Mouse (Mus musculus) embryonic facial prominence, embryonic 12.5 days (tissue): ENCODE measurements around the gene 1810037I17Rik. TPM values are rescaled to one million over a fixed set of nuclear protein-coding genes. Genes with fewer than 3 reads are reported as not detected.

Experiments
- ATAC-seq: fragments of 200-750 bp; cut with Nextera tagmentation; 2 replicates; pipeline ENCODE4 v1.8.0; 2017; ENCODE audit not compliant: insufficient number of reproducible peaks, insufficient read depth, low FRiP score, low TSS enrichment
- H3K27ac ChIP-seq: fragments of 300-500 bp; sonication (generic); 2 replicates; pipeline ENCODE4 v1.5.1; 2016; ENCODE audit warnings: mild to moderate bottlenecking
- H3K27me3 ChIP-seq: fragments of 300-500 bp; sonication (generic); 2 replicates; pipeline ENCODE4 v1.6.1; 2016; ENCODE audit warnings: mild to moderate bottlenecking, moderate library complexity
- H3K36me3 ChIP-seq: fragments of 300-500 bp; sonication (generic); 2 replicates; pipeline ENCODE4 v1.6.1; 2016; ENCODE audit warnings: mild to moderate bottlenecking
- H3K4me1 ChIP-seq: fragments of 300-500 bp; sonication (generic); 2 replicates; pipeline ENCODE4 v1.6.1; 2016
- H3K4me2 ChIP-seq: fragments of 300-500 bp; sonication (generic); replicated peaks from 2 replicates; pipeline ENCODE4 v1.6.1; 2016; ENCODE audit warnings: mild to moderate bottlenecking, moderate library complexity
- H3K4me3 ChIP-seq: fragments of 300-500 bp; sonication (generic); 2 replicates; pipeline ENCODE4 v1.5.1; 2016; ENCODE audit warnings: mild to moderate bottlenecking
- H3K9ac ChIP-seq: fragments of 300-500 bp; sonication (generic); 2 replicates; pipeline ENCODE4 v1.6.1; 2016; ENCODE audit warnings: mild to moderate bottlenecking, moderate library complexity
- H3K9me3 ChIP-seq: fragments of 300-500 bp; sonication (generic); 2 replicates; pipeline ENCODE4 v1.6.1; 2016; ENCODE audit warnings: mild to moderate bottlenecking, moderate library complexity
- WGBS: fragments of 180-500 bp; shearing (Covaris S2); methylation state at CpG from one replicate; pipeline ENCODE4 v1.1.7; 2016; 5-methylcytosine and 5-hydroxymethylcytosine counted together
- polyA plus RNA-seq: library from polyadenylated mRNA; unstranded; fragments of >200 nt; fragmentation: Nextera tagmentation; extraction: Ambion mirVana; gene quantifications from 2 replicates; pipeline ENCODE4 v1.2.1, GENCODE M21; 2016

Gene 1810037I17Rik
- polyA plus RNA-seq, 1 experiment from 2014 or later, result 80.7 TPM

- no peak overlapping the region for H3K4me3 ChIP-seq
- no peak overlapping the region for H3K9ac ChIP-seq
- no peaks in the 10 kb centered on the region for H3K27me3 ChIP-seq
- WGBS, result 76% methylated on average over 2 of the region's 2 CpGs
- no peaks in the 10 kb centered on the region for H3K36me3 ChIP-seq
- H3K27ac ChIP-seq, result no peak overlapping the region
- H3K9me3 ChIP-seq, result no peaks in the 10 kb centered on the region
- H3K4me2 ChIP-seq, result no peak overlapping the region
- no peak for ATAC-seq
- no peaks in the 10 kb centered on the region for H3K4me1 ChIP-seq
Measured at GRCm38 (mm10) chr3:122939215-122939614, 15.2 kb downstream of the 1810037I17Rik start.

- no peaks in the 10 kb centered on the region for H3K4me1 ChIP-seq
- no peaks in the 10 kb centered on the region for H3K27me3 ChIP-seq
- no peaks in the 10 kb centered on the region for H3K9me3 ChIP-seq
- H3K4me3 ChIP-seq, result no peak overlapping the region
- no peak overlapping the region for H3K4me2 ChIP-seq
- no peak overlapping the region for H3K9ac ChIP-seq
- H3K36me3 ChIP-seq, result no peaks in the 10 kb centered on the region
- no peak overlapping the region for H3K27ac ChIP-seq
- WGBS, result 79% methylated on average over 6 of the region's 6 CpGs
- ATAC-seq, result no peak
Measured at GRCm38 (mm10) chr3:122943387-122943890, 19.4 kb downstream of the 1810037I17Rik start.

- H3K36me3 ChIP-seq, result peaks cover 13% of the 10 kb centered on the region; the same call in 1 of the 2 replicates
- no peak overlapping the region for H3K9ac ChIP-seq
- no peaks in the 10 kb centered on the region for H3K9me3 ChIP-seq
- H3K27ac ChIP-seq, result no peak overlapping the region
- H3K4me3 ChIP-seq, result no peak overlapping the region
- H3K27me3 ChIP-seq, result no peaks in the 10 kb centered on the region
- 95% methylated on average over 2 of the region's 2 CpGs for WGBS
- H3K4me1 ChIP-seq, result no peaks in the 10 kb centered on the region
- no peak for ATAC-seq
- no peak overlapping the region for H3K4me2 ChIP-seq
Measured at GRCm38 (mm10) chr3:122950129-122950528, 26.1 kb downstream of the 1810037I17Rik start.

- no peak for ATAC-seq
- no peak overlapping the region for H3K9ac ChIP-seq
- WGBS, result 86% methylated on average over 5 of the region's 5 CpGs
- H3K27ac ChIP-seq, result no peak overlapping the region
- H3K4me2 ChIP-seq, result no peak overlapping the region
- H3K27me3 ChIP-seq, result no peaks in the 10 kb centered on the region
- no peaks in the 10 kb centered on the region for H3K9me3 ChIP-seq
- no peak overlapping the region for H3K4me3 ChIP-seq
- H3K36me3 ChIP-seq, result no peaks in the 10 kb centered on the region
- no peaks in the 10 kb centered on the region for H3K4me1 ChIP-seq
Measured at GRCm38 (mm10) chr3:122964301-122964700, 40.3 kb downstream of the 1810037I17Rik start.

GRCm38 (mm10) chr3:122968391-122968790 is 44.4 kb downstream of the 1810037I17Rik start:
- Histone ChIP-seq H3K36me3 (no peaks in the 10 kb centered on the region), H3K9ac (no peak overlapping the region), H3K9me3 (no peaks in the 10 kb centered on the region), H3K4me3 (no peak overlapping the region), H3K4me1 (0 out of 2 replicates have a peak, but pooled peaks cover 4% of the 10 kb centered on the region), H3K27me3 (no peaks in the 10 kb centered on the region), H3K4me2 (no peak overlapping the region), H3K27ac (no peak overlapping the region)
- no peak for ATAC-seq
- whole genome bisulfite sequencing, result 91% methylated on average over 9 of the region's 9 CpGs

GRCm38 (mm10) chr3:122972126-122972822 is 48.3 kb downstream of the 1810037I17Rik start:
- 0 out of 2 replicates have a peak, but pooled peaks cover 4% of the 10 kb centered on the region for H3K4me1 ChIP-seq
- H3K9me3 ChIP-seq, result no peaks in the 10 kb centered on the region
- H3K4me3 ChIP-seq, result no peak overlapping the region
- 39% methylated on average over 3 of the region's 3 CpGs for WGBS
- no peak overlapping the region for H3K27ac ChIP-seq
- no peaks in the 10 kb centered on the region for H3K27me3 ChIP-seq
- no peak overlapping the region for H3K9ac ChIP-seq
- ATAC-seq, result no peak
- no peaks in the 10 kb centered on the region for H3K36me3 ChIP-seq
- no peak overlapping the region for H3K4me2 ChIP-seq

- Histone ChIP-seq H3K9me3 (no peaks in the 10 kb centered on the region), H3K4me3 (no peak overlapping the region), H3K4me1 (0 out of 2 replicates have a peak, but pooled peaks cover 4% of the 10 kb centered on the region), H3K9ac (no peak overlapping the region), H3K36me3 (0 out of 2 replicates have a peak, but pooled peaks cover 2% of the 10 kb centered on the region), H3K27ac (no peak overlapping the region), H3K4me2 (no peak overlapping the region), H3K27me3 (no peaks in the 10 kb centered on the region)
- ATAC-seq, result no peak
- WGBS, result 84% methylated on average over 3 of the region's 3 CpGs
Measured at GRCm38 (mm10) chr3:122974833-122975232, 50.8 kb downstream of the 1810037I17Rik start.

- WGBS, result 86% methylated on average over 4 of the region's 4 CpGs
Measured at GRCm38 (mm10) chr3:122975363-122975762, 51.4 kb downstream of the 1810037I17Rik start.

More at GRCm38 (mm10) chr3:122975363-122975762, 51.4 kb downstream of the 1810037I17Rik start:
- Histone ChIP-seq H3K36me3 (0 out of 2 replicates have a peak, but pooled peaks cover 2% of the 10 kb centered on the region), H3K4me2 (no peak overlapping the region), H3K4me3 (no peak overlapping the region), H3K4me1 (0 out of 2 replicates have a peak, but pooled peaks cover 4% of the 10 kb centered on the region), H3K9ac (no peak overlapping the region), H3K27me3 (no peaks in the 10 kb centered on the region), H3K27ac (no peak overlapping the region), H3K9me3 (no peaks in the 10 kb centered on the region)
- ATAC-seq, result no peak

Other genes starting within 250 kb of the 1810037I17Rik start
- 5.2 and 5.6 TPM in 2 replicates for gene Pde5a, start 195.3 kb upstream of the 1810037I17Rik start, polyA plus RNA-seq
- not detected in 2 replicates for gene Fabp2, start 29.1 kb upstream of the 1810037I17Rik start, polyA plus RNA-seq
- gene Gm10959, start 4.8 kb upstream of the 1810037I17Rik start, polyA plus RNA-seq, result not detected in 2 replicates
- gene Usp53, start 60.3 kb downstream of the 1810037I17Rik start, polyA plus RNA-seq, result 5.1 and 8.5 TPM in 2 replicates
- 3.3 and 4.1 TPM in 2 replicates for gene Myoz2, start 110.8 kb downstream of the 1810037I17Rik start, polyA plus RNA-seq